Mouse (Mus musculus) naive thymus-derived CD4-positive, alpha-beta T cell, adult 2 months (primary cell): Measurements from ENCODE around the gene Emc1.

Experiments
- DNase-seq: peaks from one replicate; pipeline ENCODE4 v3.0.0-alpha.2; 2011; ENCODE audit warnings: low read depth

Gene Emc1

GRCm38 (mm10) chr4:139351931-139352711, at the start of gene Emc1, which contains the start of the genes Mrto4 and Ubr4:
Emc1 (plus strand) TSS chr4:139352587.
Mrto4 (minus strand) TSS chr4:139352576.
Ubr4 (plus strand) TSS chr4:139352609.
- DNase-seq, result peak; percentile 88

DNA sequence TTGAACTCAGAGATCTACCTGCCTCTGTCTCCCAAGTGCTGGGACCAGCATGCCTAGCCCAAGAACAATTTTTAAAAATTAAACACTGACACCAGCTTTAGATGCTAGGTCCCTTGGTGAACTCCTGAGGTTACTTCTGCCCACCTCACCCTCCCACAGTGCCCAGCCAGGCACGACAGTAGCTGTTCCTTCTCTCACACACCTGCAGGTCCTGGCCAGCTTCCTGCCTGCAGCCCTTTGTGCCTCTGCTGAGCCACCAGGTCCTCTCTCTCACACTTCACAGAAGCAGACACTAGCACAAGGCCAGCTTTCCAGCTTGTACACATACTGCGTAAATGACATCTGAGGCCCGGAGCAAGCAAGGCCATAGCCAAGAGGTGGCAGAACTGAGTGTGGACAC, 46.9 kb upstream of the Emc1 start:
- DNase-seq, result no peak

- no peak for DNase-seq
Measured at GRCm38 (mm10) chr4:139307916-139308315, 44.5 kb upstream of the Emc1 start.

DNA sequence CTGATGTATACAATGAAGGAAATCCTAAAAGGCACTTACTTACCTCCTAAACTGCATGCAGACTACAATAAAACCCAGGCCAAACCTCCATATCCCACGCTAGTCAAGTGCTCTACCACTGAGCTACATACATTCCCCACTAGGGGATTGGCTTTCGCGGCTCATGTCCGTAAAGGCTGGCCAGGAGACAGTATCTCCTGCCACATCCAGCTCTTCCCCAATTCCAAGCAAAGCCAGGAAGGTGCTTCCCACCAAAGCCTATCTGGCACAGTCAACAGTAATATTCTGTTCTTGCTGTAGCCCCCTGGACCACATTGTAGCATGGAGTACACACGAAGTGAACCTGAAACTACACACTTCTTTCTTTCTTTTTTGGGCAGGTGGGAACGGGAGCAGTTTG, 42.7 kb upstream of the Emc1 start:
- DNase-seq, result peak; percentile 37

- DNase-seq, result peak; percentile 97
Measured at GRCm38 (mm10) chr4:139310171-139310898, 42.1 kb upstream of the Emc1 start, which contains the start of the genes Pqlc2 and Akr7a5. Pqlc2 (minus strand) TSS chr4:139310708. Akr7a5 (plus strand) TSS chr4:139310744.

DNA sequence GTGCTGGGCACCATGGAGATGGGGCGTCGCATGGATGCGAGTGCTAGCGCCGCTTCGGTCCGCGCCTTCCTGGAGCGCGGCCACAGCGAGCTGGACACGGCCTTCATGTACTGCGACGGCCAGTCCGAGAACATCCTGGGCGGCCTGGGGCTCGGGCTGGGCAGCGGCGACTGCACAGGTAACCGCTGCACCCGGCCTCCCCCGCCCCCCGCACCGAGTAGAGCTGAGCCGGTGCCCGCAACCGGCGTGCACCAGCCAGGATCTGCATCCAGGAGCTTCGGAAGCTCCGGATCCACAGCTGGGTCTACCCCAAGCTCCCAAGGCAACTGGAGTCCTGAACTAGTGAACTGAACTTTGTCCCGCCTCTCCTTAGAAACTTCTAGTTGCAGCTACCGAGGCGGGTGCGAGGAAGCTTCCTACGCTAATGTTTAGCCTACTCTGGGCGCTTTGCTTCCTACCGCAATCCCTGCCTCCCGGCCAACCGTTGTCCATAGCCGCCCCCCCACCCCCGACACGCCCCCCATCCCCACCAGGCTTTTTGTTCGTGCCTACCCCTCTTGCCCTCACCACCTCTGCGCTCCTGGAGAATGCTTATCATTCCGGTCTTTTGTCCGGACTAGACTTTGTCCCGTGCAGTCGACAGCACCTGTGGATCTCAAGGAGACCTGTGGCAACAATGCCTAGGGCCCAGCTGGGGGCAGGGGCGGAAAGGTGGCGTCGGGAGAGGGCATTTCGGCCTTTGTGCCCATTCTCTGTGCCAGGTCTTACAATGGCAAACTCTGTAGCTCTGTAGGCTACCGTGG, 41.3 kb upstream of the Emc1 start:
- DNase-seq, result no peak

GRCm38 (mm10) chr4:139311707-139312106, 40.7 kb upstream of the Emc1 start:
- no peak for DNase-seq

- DNase-seq, result peak; percentile 80
Measured at GRCm38 (mm10) chr4:139312632-139313031, 39.8 kb upstream of the Emc1 start.

DNA sequence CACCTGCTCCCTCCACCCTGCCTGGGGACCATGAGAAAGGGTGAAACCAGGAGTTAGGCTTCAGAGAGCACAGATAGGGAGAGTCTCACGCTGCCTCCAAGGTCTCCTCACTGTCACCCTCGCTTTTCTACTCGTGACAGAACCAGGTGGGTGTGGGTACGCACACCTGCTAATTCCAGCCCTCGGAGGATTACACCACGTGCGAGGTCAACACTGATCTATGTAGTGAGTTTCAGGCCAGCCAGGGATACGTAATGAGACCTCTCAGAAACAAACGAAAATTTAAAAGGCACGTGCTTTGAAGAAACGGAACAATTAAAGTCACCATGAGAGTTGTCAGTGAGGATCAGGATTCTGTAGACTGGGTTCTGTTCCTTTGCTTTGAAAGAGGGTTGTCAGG, 33.9 kb upstream of the Emc1 start:
- no peak for DNase-seq

- peak; percentile 48 for DNase-seq
Measured at GRCm38 (mm10) chr4:139319740-139320139, 32.6 kb upstream of the Emc1 start.

DNA sequence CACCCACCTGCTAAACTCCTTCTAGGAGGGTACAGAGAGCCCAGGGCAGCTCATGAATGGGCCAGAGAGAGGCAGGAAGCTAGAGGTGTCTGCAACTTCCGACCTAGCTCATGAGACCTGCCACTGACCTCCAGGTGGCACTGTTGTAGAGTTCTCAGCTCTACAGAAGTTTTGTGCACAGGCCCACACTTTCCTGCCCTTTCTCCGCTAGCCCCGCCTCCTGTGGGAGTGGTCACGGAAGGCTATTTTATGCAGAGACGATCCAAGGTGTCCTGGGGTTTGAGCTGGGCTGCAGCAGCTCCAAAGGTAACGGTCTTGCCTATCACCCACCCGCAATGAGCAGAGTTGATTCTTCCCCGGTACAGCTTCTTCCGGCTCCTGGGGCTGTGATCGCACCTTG, 21.8 kb upstream of the Emc1 start:
- DNase-seq, result peak; percentile 97

GRCm38 (mm10) chr4:139334631-139335295, 17.6 kb upstream of the Emc1 start:
- DNase-seq, result no peak

GRCm38 (mm10) chr4:139335507-139335906, 16.9 kb upstream of the Emc1 start:
- no peak for DNase-seq

GRCm38 (mm10) chr4:139336822-139337483, 15.4 kb upstream of the Emc1 start:
- DNase-seq, result peak; percentile 93

- DNase-seq, result no peak
Measured at GRCm38 (mm10) chr4:139338145-139338544, 14.2 kb upstream of the Emc1 start.

DNA sequence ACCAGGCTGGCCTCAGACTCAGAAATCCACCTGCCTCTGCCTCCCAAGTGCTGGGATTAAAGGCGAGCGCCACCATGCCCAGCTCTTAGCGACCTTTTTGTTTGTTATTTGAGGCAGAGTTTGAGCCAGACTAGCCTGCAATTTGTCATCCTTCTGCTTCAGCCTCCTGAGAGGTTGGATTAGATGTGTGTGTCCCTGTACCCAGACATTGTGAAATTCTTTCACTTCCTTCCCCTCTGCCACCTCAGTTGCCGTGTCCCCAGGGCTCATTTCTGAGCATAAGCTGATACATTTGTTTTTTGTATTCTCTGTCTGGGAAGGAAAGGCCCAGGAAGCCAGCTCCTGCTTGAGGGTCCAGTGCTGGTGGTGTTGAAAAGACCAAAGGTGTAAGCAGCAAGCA, 11.6 kb upstream of the Emc1 start:
- no peak for DNase-seq

DNA sequence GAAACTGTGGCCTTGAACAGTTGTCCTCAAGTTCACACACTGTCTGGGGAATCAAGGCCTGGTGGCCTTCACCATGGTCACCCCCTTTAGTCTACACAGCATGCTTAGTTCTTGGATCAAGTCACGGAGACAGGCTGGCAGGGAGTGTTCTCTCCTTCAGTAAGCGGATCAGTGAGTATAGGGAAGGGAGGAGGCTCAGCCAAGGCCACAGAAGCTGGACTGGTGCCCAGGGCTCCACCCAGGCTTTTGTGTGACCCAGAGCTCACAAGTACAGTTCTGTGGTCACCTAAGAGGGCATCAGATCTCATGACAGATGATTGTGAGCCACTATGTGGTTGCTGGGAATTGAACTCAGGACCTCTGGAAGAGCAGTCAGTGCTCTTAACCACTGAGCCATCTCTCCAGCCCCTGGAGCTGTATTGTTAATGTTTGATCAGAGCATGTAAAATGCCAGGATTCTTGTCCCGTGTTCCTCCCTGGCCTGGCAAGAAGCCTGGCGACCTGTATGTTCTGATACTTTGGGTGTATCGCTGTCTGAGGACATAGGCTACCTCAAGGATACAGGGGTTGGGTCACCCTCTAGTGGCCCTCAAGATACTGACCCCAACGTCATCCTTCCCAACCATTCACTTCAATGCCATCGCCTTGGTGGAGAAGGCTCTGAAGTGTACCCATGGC, 10.7 kb upstream of the Emc1 start:
- DNase-seq, result no peak

DNA sequence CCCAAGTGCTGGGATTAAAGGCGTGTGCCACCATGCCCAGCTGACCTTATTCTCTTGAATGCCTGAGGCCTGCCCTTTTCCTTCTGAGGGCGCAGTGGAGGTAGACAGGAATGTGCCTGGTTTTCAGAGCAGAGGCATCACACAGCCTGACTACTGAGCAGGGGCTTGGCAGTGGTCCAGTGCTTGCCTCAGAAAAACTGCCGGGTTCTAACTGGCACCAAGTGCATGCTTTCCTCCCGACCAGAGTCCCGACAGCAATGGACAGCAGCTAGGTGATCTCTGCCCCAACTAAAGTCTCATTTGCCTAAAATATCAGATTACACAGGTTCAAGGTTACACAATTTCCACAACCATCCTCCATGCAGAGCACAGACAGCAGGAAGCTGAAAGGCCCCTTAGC, 8.7 kb upstream of the Emc1 start:
- DNase-seq, result no peak

- DNase-seq, result no peak
Measured at GRCm38 (mm10) chr4:139345416-139346019, 6.9 kb upstream of the Emc1 start.

- no peak for DNase-seq
Measured at GRCm38 (mm10) chr4:139352832-139353231, 445 bp downstream of the Emc1 start.
